Mouse (Mus musculus) neutrophil, adult 65 days (primary cell): ENCODE measurements around the gene Exoc1. TPM values are rescaled to one million over a fixed set of nuclear protein-coding genes. Genes with fewer than 3 reads are reported as not detected.

ENCODE experiments used
- total RNA-seq: library from RNA; stranded (reverse); gene quantifications from 2 replicates; pipeline ENCODE4 v1.2.4, GENCODE M21; 2023

The Exoc1 gene
- total RNA-seq = 61.4 and 76.4 TPM in 2 replicates

GRCm38 (mm10) chr5:76529040-76529703, at the start of gene Exoc1:
Exoc1 (plus strand) TSS chr5:76529311.

DNA sequence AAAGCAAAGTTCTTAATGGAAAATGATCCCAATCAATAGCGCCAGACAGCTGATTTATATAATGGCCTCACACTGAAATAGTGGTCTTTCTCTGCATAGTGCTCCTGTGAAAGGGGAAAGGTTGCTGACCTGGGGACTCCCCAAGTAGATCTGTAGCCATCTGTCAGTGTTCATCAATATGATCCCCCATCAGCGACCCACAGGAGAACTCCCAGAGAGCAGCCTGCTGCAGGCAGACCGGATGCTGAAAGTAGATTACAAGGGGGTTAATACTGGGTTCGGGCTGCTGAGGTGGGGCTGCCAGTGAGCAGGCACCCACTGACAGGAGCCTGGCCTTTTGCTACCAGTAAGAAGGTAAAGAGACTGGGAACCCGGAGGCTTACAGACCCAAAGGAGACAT, 45.3 kb upstream of the Exoc1 start, which contains the start of gene Gm7271:
Gm7271 (plus strand) TSS at position 230 of the 400 bp plus-strand sequence.

DNA sequence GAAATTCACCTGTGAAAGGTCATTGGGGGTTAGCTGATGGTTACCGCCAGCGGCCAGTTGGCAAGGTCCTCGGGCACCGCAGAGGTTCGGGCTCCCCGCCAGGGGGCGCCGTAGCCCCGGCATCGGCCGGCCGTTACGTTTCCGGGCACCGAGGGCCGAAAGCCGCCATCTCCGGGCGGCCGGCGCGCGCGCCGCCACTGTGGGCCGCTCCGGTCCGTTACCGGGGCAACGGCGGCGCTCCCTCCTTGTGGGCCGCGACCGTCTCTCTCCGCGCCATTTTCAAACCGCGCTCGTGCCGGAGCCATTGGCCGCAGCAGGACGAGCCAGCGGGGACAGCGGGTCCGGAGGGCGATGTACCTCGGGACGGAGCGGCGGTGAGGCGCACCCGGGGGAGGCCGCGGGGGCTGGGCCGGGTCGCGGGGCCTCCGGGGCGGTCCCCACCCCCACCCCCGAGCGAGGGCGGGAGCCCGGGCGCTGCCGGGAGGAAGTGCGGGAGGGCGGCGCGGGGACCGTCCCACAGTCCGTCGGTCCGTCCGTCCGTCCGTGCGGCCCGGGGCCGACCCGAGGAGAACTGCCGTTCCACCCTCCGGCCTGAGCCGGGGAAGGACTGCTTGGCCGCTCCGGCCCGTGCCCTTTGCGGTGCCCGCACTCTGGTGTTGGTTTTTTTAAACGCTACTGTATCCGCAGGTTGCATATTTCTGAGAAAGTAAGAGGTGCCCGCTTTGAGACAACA, 59.6 kb downstream of the Exoc1 start, which contains the start of gene Cep135:
Cep135 (plus strand) TSS at position 148 of the 733 bp plus-strand sequence.

Other genes with a start within 250 kb of the Exoc1 start
- gene Clock, start 224.5 kb upstream of the Exoc1 start, total RNA-seq = 7.3 and 10.8 TPM in 2 replicates
- not detected in 2 replicates for gene Pdcl2, start 198.2 kb upstream of the Exoc1 start, total RNA-seq
- not detected in 2 replicates for gene Nmu, start 165.5 kb upstream of the Exoc1 start, total RNA-seq
- gene Gm7271, start 45.3 kb upstream of the Exoc1 start, total RNA-seq = not detected in 2 replicates
- 11.5 and 14.7 TPM in 2 replicates for gene Cep135, start 59.4 kb downstream of the Exoc1 start, total RNA-seq
- 0.79 and 1.7 TPM in 2 replicates for gene C530008M17Rik, start 127.2 kb downstream of the Exoc1 start, total RNA-seq